Mouse (Mus musculus) cerebellum, adult 2 months (tissue): ENCODE data around the gene Ctf2.
A peak's percentile ranks its signal among the peaks of the same experiment; 100 is the strongest.

ENCODE experiments used
- CTCF ChIP-seq: fragments of 200-500 bp; IDR thresholded peaks from 2 replicates; pipeline ENCODE4 v1.5.1; 2011; ENCODE audit warnings: low read depth, mild to moderate bottlenecking, control low read depth, low read length, moderate library complexity, borderline replicate concordance; ENCODE audit not compliant: insufficient read depth
- POLR2A ChIP-seq: fragments of 200-500 bp; IDR thresholded peaks from 2 replicates; pipeline ENCODE4 v1.6.1; 2011; ENCODE audit warnings: low read length, control low read depth, borderline replicate concordance; ENCODE audit not compliant: insufficient read depth

GRCm38 (mm10) chr7:127745652-127746493 is 13.9 kb upstream of the Ctf2 start:
- no peak for TF ChIP-seq CTCF
- TF ChIP-seq POLR2A, result peak; percentile 63; the same call in 1 of the 2 replicates
